Mouse (Mus musculus): ENCODE data around the gene March10.

Gene March10

DNA sequence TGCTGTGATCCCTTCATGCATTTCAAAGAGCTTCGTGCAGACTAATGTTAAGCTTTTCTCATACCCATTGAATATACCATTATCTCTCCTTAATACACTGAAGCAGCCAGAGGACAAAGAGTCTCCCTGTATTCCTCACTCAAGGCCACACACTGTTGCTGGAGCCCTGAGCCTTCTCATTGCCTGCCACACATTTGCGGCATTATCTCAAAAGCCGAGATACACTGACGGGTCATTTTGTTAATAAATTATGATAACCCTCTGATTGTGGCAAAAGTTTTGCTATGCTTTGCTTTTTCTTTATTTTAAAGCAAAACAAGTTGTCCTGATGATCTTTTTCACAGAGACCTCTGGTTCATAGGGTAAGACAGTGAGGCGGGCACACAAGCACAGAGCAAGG lies 11.9 kb upstream of the March10 start:
- in situ Hi-C loops (cut with MboI; ENCODE audit: low pct_unique_long_range_greater_than_20kb in 1 of 2, low sequenced_read_pairs in 2 of 2, unreplicated experiment in 1 of 2) = no loop called here

DNA sequence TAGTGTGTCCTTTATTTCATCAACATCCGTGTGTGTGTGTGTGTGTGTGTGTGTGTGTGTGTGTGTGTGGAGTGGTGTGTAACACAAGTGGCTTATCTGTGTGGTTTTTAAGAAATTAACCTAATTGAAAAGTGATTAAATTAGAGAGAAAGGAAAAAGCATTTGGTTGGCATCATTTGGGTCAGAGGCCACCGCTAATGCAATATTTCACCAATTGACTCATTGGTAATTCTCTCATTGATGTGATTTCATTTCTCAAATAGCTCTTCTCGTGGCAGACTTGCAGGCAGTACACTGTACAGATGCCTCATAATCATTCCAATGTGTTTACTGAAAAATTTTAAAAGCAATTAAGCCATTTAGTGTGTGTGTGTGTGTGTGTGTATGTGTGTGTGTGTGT lies 11.3 kb upstream of the March10 start:
- in situ Hi-C loops (cut with MboI; ENCODE audit: low pct_unique_long_range_greater_than_20kb in 1 of 2, low sequenced_read_pairs in 2 of 2, unreplicated experiment in 1 of 2) = no loop called here

DNA sequence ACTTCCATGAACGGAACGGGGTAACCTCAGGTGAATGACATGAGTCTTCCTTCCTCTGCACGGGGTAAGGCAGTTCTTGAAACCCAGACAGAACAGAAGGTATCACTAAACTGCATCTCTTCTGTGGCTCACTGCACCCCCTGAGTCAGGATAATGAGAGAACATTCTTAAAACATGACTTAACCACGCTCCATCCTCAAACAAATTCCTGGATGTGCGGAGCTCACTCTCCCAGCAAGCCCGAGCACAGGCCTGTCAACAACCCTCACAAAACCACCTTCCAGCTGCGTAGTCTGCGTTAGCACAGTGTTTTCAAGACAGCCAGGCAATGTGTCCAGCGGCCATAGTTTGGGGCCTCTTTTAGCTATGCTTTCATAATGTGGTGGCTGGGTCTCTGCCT lies 10.7 kb upstream of the March10 start:
- in situ Hi-C loops (cut with MboI; ENCODE audit: low pct_unique_long_range_greater_than_20kb in 1 of 2, low sequenced_read_pairs in 2 of 2, unreplicated experiment in 1 of 2) = no loop called here

DNA sequence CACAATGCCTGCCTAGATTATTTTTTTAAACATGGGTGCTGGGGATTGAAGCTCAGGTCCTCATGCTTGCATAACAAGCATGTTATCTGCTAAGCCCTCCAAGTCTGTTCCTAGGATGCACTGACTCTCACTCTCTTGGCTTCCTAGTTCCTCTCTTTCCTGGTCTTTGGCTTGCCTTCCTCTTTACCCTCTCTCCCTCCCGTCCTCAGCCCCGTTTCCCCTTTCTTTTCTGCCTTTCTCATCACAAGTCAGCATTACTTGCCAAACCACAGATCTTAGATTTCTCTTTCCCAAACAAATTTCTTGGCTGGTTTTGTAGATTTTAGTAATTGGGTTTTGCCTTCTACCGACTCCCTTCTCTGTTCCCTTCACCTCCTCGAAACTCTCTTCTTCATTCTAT lies 10.2 kb upstream of the March10 start:
- in situ Hi-C loops (cut with MboI; ENCODE audit: low pct_unique_long_range_greater_than_20kb in 1 of 2, low sequenced_read_pairs in 2 of 2, unreplicated experiment in 1 of 2) = no loop called here

DNA sequence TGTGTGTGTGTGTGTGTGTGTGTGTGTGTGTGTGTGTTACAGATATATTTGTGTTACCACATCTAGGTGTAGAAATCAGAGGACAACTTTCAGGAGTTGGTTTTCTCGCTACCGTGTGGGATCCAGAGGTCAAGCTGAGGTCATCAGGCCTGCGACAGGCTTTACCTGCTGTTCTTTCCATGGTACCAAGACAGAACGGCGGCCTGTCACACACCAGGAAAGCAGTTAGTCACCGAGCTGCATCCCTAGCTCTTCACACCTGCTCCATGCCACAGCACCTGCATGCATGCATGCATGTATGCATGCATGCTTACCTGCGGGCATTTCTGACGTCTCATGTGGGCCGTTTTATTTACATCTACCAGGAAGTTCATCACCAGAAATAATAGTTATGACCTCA lies 9.0 kb upstream of the March10 start:
- in situ Hi-C loops (cut with MboI; ENCODE audit: low pct_unique_long_range_greater_than_20kb in 1 of 2, low sequenced_read_pairs in 2 of 2, unreplicated experiment in 1 of 2) = no loop called here

DNA sequence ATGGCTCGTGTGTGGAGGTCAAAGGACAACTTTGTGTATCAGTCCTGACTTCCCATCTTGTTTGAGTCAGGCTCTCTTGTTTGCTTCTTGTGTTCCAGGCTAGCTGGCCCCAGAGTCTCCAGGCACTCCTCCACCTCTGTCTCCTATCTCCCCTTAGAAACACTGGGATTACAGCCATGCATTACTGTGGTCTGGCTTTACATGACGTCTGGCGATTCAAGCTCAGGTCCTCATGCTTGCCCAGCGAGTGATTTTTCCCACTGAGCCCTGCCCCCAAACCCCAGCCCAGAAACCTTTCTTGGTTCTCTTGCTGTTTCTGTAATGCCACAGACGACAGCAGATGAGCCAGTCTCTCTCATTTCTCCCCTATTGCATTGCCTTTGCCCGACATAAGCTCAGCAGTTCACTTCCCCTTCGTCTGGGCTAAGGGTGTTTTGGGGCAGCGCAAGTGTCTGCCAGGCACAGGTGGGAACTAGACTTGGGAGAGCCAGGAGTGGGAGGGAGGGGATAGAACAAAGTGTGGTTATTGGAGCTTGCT lies 8.0 kb upstream of the March10 start:
- in situ Hi-C loops (cut with MboI; ENCODE audit: low pct_unique_long_range_greater_than_20kb in 1 of 2, low sequenced_read_pairs in 2 of 2, unreplicated experiment in 1 of 2) = no loop called here

DNA sequence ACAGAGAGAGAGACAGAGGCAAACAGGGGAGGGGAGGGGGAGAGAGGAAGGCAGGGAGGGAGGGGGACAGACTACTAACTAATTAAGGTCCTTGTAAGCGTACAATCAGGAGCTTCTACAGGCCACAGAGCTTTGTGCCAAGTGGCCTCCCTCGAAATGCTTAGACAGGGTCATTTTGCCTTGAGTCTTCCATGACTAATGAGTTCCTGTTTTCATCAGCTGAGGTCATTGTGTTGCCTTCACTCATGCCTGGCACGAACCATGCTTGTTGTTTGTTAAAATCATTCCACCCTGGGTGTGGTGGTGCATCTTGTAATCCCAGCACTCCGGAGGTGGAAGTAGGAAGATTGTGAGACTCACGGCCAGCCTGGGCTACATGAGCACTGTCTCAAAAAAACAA lies 3.4 kb upstream of the March10 start:
- in situ Hi-C loops (cut with MboI; ENCODE audit: low pct_unique_long_range_greater_than_20kb in 1 of 2, low sequenced_read_pairs in 2 of 2, unreplicated experiment in 1 of 2) = no loop called here

DNA sequence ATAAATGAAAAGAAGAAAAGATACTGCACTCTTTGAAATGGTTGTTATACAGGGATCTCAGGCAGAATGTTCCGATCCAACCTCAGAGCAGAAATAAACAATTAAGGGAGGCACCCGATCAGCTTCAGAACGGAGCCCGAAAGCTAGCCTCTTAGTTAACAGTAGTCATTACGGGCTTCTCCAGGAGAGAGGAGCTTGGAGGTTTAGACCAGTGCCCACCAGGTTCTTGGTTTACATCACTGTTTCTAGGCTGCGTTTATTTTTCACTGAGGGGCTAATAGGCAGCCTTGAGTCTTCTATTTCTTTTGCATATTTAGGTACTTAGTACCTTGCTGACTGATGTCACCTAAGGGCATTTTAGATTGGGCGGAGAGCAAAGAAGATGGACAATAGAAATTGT lies 506 bp upstream of the March10 start:
- in situ Hi-C loops (cut with MboI; ENCODE audit: low pct_unique_long_range_greater_than_20kb in 1 of 2, low sequenced_read_pairs in 2 of 2, unreplicated experiment in 1 of 2) = no loop called here

DNA sequence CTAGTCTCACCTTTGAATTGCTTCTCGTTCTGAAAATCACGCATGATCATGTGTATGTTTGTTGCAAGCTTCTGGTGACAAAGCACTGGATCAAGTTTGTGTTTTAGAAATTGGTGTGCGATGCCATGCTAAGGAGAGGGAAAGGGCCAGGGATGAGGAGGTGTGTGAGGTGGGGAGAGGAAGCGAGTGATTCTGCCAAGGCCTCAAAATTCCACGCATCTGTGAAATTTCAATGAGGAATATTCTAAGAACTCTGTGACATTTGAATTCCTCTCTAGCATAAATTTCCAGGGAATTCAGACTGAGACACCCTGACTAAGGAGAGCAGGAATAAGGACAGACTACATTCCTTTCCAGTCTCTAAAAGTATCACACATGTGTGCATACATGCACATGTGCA lies 1.4 kb downstream of the March10 start:
- in situ Hi-C loops (cut with MboI; ENCODE audit: low pct_unique_long_range_greater_than_20kb in 1 of 2, low sequenced_read_pairs in 2 of 2, unreplicated experiment in 1 of 2) = no loop called here

DNA sequence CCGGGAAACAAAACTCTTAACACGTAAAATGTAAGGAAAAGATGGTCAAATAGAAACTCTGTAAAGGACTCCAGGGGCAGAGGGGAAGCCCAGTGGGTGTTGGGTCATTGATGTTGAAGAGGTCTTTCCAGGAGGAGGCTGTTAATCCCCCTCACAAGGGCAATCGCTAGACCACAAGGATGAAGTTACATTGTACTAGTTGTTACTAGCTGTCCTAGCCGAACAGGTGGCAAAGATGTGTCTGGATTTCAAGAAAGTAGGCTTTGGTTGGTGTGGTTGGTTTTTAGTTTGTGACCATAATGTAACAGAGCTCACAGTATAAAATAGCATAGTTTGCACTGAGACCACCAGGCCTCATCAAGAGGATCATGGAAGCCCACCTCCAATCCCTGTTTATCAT lies 3.5 kb downstream of the March10 start:
- in situ Hi-C loops (cut with MboI; ENCODE audit: low pct_unique_long_range_greater_than_20kb in 1 of 2, low sequenced_read_pairs in 2 of 2, unreplicated experiment in 1 of 2) = no loop called here

DNA sequence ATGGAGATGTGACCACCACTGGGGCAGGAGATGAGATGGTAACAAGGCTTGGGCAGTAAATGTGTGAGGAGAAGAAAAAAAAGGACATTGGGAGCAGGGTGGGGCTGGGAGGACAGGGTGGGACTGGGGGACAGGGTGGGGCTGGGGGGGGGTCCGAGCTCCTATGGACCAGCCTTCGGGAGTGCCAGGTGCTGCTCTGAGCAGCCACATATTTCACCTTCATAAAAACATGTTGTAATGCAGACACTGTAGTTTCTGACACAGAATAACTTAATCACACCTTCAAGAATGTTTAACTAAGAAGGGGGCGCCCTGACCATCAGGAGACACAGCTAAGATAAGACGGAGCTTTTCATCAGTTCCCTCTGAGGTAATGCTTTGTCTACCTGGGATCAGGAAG lies 4.0 kb downstream of the March10 start:
- in situ Hi-C loops (cut with MboI; ENCODE audit: low pct_unique_long_range_greater_than_20kb in 1 of 2, low sequenced_read_pairs in 2 of 2, unreplicated experiment in 1 of 2) = no loop called here

DNA sequence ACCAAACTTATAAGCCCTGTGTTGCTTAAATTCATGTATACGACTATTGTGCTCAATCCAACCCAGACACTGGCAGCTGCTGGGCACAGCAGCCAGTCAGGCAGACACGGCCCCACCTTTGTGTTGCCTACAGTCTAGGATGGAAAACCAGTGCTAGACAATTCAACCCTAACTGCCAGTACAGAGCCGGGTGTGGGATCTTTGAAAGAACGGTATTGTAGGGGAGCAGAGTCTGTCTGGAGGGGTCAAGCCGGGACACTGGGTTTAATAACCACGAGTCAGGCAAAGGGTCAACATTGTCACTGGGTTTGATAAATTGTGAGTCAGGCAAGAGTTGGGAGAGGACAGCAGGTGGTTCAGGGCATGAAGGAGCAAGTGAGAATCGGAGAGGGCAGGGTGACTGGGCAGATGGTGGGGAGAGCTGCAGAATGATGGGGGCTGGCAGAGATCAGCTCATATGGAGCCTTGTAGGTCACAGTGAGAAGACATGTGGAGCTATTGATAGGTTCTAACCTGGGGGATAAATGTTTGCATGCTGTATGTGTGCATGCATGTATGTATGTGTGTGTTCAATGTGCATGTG lies 4.9 kb downstream of the March10 start:
- in situ Hi-C loops (cut with MboI; ENCODE audit: low pct_unique_long_range_greater_than_20kb in 1 of 2, low sequenced_read_pairs in 2 of 2, unreplicated experiment in 1 of 2) = no loop called here

DNA sequence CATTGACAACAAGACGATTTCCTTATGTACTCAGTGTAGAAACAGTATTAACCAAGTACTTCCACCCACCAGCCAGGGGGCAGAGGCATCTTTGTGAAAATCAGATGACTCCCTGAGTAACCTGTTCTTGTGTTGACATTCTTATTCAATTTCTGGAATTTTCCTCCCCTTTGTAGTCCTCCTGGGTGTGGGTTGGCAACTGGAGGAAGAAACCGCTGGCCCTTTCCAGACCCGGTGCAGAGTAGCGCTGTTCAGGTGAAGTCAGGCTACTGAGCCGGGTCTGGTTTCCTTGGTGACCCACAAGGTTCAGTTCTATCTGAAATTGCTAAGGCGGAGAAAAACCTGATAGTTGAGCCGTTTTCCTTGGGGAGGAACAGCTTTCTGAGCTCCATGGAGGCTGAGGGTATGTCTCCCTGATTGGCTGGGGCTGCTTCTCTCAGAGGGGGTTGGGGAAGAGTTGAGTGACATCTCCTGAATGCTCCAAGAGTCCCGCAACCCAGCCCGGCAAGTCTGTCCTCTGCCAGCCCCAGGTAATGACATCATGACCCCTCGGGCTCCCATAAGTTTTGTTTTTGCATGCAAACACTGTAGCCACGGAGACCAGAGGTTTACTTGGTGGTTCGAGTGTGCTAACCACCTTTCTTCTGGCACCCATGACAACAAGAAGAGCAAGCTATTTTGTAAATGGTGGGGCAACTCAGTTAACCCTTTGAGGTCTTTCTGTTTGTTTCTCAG lies 6.8 kb downstream of the March10 start:
- in situ Hi-C loops (cut with MboI; ENCODE audit: low pct_unique_long_range_greater_than_20kb in 1 of 2, low sequenced_read_pairs in 2 of 2, unreplicated experiment in 1 of 2) = no loop called here

DNA sequence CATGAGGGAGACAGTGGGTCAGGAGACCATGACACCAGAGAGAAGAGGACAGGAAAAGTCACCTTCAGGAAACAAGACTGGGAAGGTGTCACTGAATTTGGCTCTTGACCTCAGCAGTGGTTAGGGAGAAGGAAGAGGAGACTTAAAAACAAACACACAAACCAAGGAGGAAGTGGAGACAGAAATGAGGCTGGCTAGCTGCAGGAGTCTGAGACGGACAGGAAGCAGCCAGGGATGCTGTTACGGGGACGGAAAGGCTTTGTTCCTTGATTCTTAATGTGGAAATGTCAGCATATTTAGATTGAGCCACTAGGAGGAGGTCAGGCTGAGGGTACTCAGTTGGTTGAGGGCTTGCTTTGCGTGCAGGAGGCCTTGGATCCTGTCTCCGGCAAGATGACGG lies 8.9 kb downstream of the March10 start:
- in situ Hi-C loops (cut with MboI; ENCODE audit: low pct_unique_long_range_greater_than_20kb in 1 of 2, low sequenced_read_pairs in 2 of 2, unreplicated experiment in 1 of 2) = no loop called here

DNA sequence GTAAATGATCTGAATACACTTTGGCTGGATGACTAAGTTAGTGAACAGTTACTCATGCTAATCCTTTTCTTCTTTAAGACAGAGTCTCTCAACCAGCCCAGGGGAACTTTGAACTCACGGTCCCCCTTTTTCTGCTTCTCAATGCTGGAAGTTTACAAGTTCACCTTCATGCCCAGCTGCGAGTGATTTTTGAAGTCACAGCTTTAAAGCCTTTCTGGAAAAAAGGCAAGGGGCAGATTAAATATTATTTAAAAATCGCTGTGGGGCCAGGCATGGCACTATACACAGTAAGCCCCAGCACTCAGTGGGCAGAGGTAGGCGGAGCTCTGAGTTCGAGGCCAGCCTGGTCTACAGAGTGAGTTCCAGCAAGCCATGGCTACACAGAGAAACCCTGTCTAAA lies 10.3 kb downstream of the March10 start:
- in situ Hi-C loops (cut with MboI; ENCODE audit: low pct_unique_long_range_greater_than_20kb in 1 of 2, low sequenced_read_pairs in 2 of 2, unreplicated experiment in 1 of 2) = no loop called here

DNA sequence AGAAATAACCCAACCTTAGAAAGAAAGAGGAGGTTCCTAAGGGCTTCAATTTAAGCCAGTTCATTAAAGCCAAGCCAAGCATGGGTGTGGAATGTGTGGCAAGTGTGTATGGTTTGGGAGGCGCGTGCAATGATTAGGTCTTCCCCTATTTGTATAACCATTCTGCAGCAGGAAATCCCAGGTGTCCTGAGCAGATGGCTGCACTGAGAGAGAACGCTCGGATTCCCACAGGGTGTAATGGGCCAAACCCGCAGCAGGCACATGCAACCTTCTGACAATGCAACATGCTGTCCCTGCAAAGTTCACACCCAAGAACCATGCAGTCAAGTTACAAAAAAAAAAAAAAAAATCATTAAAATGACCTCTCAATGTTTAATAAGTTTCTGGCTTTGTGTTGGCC lies 10.8 kb downstream of the March10 start:
- in situ Hi-C loops (cut with MboI; ENCODE audit: low pct_unique_long_range_greater_than_20kb in 1 of 2, low sequenced_read_pairs in 2 of 2, unreplicated experiment in 1 of 2) = no loop called here

DNA sequence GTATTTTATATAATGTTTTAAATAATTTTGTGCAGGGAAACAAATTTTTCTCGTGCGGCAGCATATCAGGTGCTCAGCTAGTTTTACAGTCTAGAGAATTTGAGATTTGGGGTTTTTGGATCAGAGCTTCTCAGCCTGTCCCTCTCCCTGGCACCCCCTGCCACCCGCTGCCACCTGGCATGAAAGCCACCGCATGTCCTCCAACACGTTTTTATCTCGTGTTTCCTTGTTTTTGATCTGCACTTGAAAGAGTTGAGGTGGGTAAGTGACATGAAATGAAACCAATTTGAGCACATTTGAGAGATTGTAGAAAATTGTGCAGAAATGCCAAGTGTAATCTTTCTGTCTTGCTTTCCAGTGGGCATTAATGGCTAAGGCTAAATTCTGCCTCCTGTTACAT lies 11.6 kb downstream of the March10 start:
- in situ Hi-C loops (cut with MboI; ENCODE audit: low pct_unique_long_range_greater_than_20kb in 1 of 2, low sequenced_read_pairs in 2 of 2, unreplicated experiment in 1 of 2) = no loop called here

DNA sequence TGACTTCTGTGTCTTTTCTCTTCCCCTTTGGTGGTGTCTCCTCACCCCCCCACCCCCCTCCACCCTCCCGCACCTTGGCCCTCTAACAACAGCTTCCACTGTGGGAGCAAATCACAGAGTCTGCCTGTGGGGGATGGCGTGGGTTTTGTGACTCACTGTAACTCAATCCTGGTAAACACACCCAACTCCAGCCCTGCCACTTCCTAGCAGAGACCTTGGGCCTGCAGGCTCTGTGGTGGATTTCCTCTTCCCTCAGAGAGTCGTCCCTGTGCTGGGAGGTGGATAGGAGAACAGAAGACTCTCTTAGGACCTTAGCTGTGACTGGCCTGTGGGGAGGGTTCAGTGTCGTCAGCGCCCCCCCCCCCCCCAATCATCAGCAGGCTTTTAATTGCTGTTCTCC lies 13.0 kb downstream of the March10 start:
- in situ Hi-C loops (cut with MboI; ENCODE audit: low pct_unique_long_range_greater_than_20kb in 1 of 2, low sequenced_read_pairs in 2 of 2, unreplicated experiment in 1 of 2) = no loop called here

DNA sequence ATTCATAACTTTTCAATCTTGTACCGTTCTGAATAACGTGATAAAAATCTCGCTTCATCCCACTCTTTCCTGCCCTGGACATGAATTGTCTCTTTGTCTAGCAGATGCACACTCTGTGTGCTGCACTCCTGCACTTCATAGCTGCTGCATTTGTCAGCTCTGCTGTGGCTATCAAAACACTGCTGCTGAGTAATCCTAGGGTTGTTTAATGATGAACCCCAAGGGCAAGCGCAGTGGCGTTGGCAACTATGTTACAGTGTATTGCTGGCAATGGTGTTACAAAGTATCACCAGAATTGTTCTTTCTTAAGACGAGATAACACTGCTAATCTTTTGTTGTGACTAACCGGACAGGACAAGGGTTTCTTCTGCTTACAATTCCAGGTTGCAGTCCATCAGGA lies 16.7 kb downstream of the March10 start:
- in situ Hi-C loops (cut with MboI; ENCODE audit: low pct_unique_long_range_greater_than_20kb in 1 of 2, low sequenced_read_pairs in 2 of 2, unreplicated experiment in 1 of 2) = no loop called here

DNA sequence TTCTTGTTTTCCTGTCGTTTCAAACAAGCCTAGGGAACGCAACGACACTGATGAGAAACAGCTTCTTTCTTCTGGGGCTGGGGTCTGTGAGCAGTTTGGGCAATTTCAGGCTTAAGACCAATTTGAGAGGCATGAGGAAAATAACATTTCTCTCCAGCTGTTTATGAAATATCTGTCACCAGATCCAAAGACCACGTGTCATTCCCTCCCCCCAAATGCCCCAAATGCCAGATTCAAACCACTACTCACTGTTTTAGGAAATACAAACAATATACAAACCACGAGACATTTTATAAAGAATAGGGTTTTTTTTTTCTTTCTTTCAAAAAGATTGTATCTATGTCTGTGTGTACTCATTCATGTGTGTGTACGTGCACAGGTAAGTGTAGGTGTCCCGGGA lies 17.6 kb downstream of the March10 start:
- in situ Hi-C loops (cut with MboI; ENCODE audit: low pct_unique_long_range_greater_than_20kb in 1 of 2, low sequenced_read_pairs in 2 of 2, unreplicated experiment in 1 of 2) = no loop called here

All from mouse embryonic stem cell (cell line).